Mouse (Mus musculus) myocyte (in vitro differentiated cells): ENCODE measurements at regions not wholly inside any gene's neighbourhood (a gene's known extent, or its start where the extent isn't known, plus 50 kb on each side); places are given as distances from the start of the nearest gene placed in this dataset.

Experiments used
- CEBPB ChIP-seq: IDR thresholded peaks from 2 replicates; pipeline ENCODE4 v1.6.1; 2011; ENCODE audit warnings: mild to moderate bottlenecking, moderate library complexity; ENCODE audit not compliant: poor library complexity, insufficient read depth, severe bottlenecking
- E2F4 ChIP-seq: IDR thresholded peaks from one replicate; pipeline ENCODE4 v1.6.1; 2011; ENCODE audit warnings: mild to moderate bottlenecking, control low read depth, moderate library complexity; ENCODE audit not compliant: insufficient read depth
- MAX ChIP-seq: IDR thresholded peaks from one replicate; pipeline ENCODE4 v1.6.1; 2011; ENCODE audit warnings: low read depth, mild to moderate bottlenecking, control low read depth
- MYOD1 ChIP-seq, 3 experiments: IDR thresholded peaks; one replicate each; pipeline ENCODE4 v1.6.1; 2011; ENCODE audit warnings: control low read depth in 2 of 3, low read depth in 2 of 3, mild to moderate bottlenecking in 2 of 3, moderate library complexity in 1 of 3; ENCODE audit not compliant: insufficient read length in 2 of 3, control insufficient read depth in 1 of 3
- MYOG ChIP-seq, 3 experiments: IDR thresholded peaks; one replicate each; pipeline ENCODE4 v1.6.1; 2011; ENCODE audit warnings: control low read depth in 2 of 3, low read depth in 2 of 3, mild to moderate bottlenecking in 2 of 3; ENCODE audit not compliant: insufficient read length in 2 of 3, control insufficient read depth in 1 of 3, insufficient read depth in 1 of 3
- POLR2A ChIP-seq: IDR thresholded peaks from one replicate; pipeline ENCODE4 v1.6.1; 2011; ENCODE audit warnings: low read depth, mild to moderate bottlenecking, control low read depth, moderate library complexity; ENCODE audit not compliant: insufficient read length
- POLR2AphosphoS2 ChIP-seq: IDR thresholded peaks from one replicate; pipeline ENCODE4 v1.6.1; 2011; ENCODE audit warnings: low read depth, control low read depth; ENCODE audit not compliant: insufficient read length
- REST ChIP-seq: IDR thresholded peaks from one replicate; pipeline ENCODE4 v1.6.1; 2011; ENCODE audit warnings: mild to moderate bottlenecking, control low read depth, moderate library complexity; ENCODE audit not compliant: insufficient read depth, insufficient read length
- SRF ChIP-seq: IDR thresholded peaks from one replicate; pipeline ENCODE4 v1.6.1; 2011; ENCODE audit warnings: low read depth; ENCODE audit not compliant: control insufficient read depth, insufficient read length
- TCF12 ChIP-seq: IDR thresholded peaks from one replicate; pipeline ENCODE4 v1.6.1; 2011; ENCODE audit warnings: mild to moderate bottlenecking, control low read depth; ENCODE audit not compliant: poor library complexity, insufficient read depth, severe bottlenecking
- TCF3 ChIP-seq: IDR thresholded peaks from one replicate; pipeline ENCODE4 v1.6.1; 2011; ENCODE audit warnings: low read depth, control low read depth; ENCODE audit not compliant: insufficient read length
- USF1 ChIP-seq: IDR thresholded peaks from one replicate; pipeline ENCODE4 v1.6.1; 2011; ENCODE audit warnings: low read depth, mild to moderate bottlenecking, control low read depth, moderate library complexity

- TF ChIP-seq POLR2A (no peak), TCF12 (no peak), E2F4 (no peak), USF1 (no peak), CEBPB (no peak), MYOD1 (IDR thresholded peaks at IDR 0.05; ENCODE audit: control insufficient read depth in 1 of 3, insufficient read length in 2 of 3, low read depth in 2 of 3) (no peak), TCF3 (no peak), MAX (no peak), SRF (no peak), REST (no peak), POLR2AphosphoS2 (no peak), MYOG (IDR thresholded peaks at IDR 0.05; ENCODE audit: control insufficient read depth in 1 of 3, insufficient read depth in 1 of 3, insufficient read length in 2 of 3, low read depth in 2 of 3) (no peak)
Measured at GRCm38 (mm10) chr7:69484552-69484951, 735.5 kb upstream of the Arrdc4 start.
